In the genomic region with DNA sequence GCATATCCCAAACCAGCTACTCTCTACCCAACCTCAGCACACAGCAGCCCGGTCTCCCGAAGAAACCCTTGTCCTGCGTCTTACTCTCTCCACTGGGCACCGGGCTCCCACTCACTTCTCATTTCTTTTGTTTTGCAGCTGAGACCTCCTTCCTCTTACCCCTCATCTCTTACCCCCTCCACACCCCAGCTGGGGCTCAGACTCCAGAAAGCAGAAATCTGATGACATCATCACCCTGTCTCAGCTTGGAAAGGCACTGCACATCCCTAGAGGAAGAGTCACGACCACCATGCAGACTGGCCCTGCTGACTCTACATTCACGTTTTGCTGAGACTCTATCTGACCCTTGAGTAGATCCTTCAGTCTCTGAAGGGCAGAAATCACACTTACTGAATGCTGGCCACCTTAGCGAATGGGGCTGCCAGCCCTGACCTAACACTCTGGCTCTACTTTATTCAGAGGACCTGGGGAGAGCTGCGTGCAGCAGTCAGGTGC, we compare ENCODE assay signal across 8 mouse cellular contexts. TPM values are rescaled to one million over a fixed set of nuclear protein-coding genes. Genes with fewer than 3 reads are reported as not detected.
DNase-seq lines count a peak whose midpoint lies in the region; ATAC-seq lines count a peak whose summit lies in the region.

No protein-coding gene starts in this region.

- intact Hi-C loops in heart, postnatal 36 days (cut with DNase I): loop anchor here (1.0 to 5.0 kb wide), 4 partner anchors 19 to 198 kb away; a partner anchor contains a TSS

- peak overlapping the region; percentile 57 to 63 for H3K4me3 ChIP-seq in heart, embryonic 14.5 days (ENCODE audit: control insufficient read depth in 1 of 2, insufficient read depth in 1 of 2, low read depth in 1 of 2, low read length in 2 of 2)
- peak overlapping the region; percentile 67 for H3K4me3 ChIP-seq in heart, embryonic 16.5 days (ENCODE audit: low read length)

- no peak; the same call in 1 of the 2 replicates for ATAC-seq in heart, embryonic 14.5 days (ENCODE audit: insufficient number of reproducible peaks, insufficient read depth, low FRiP score, low read depth)
- ATAC-seq in heart, embryonic 16.5 days (replicated peaks; ENCODE audit: extremely low read depth, insufficient read depth, low FRiP score): peak; percentile 14; the same call in 1 of the 2 replicates

- no peaks in the 10 kb centered on the region for H3K27me3 ChIP-seq in heart, embryonic 14.5 days (ENCODE audit: control insufficient read depth, insufficient read depth, low read length)
- no peaks in the 10 kb centered on the region for H3K27me3 ChIP-seq in heart, embryonic 16.5 days (ENCODE audit: control insufficient read depth, insufficient read depth, low read length)

- peaks cover 4% of the 10 kb centered on the region; the same call in 1 of the 2 replicates for H3K9me3 ChIP-seq in heart, embryonic 14.5 days (ENCODE audit: control insufficient read depth, low read length)
- H3K9me3 ChIP-seq in heart, embryonic 16.5 days (replicated peaks; ENCODE audit: control insufficient read depth, low read length): no peaks in the 10 kb centered on the region

- H3K27ac ChIP-seq in heart, embryonic 14.5 days (replicated peaks in 1 of 2; ENCODE audit: control insufficient read depth in 1 of 2, insufficient read depth in 1 of 2, low read depth in 2 of 2, low read length in 2 of 2): peak overlapping the region; percentile 81 to 88
- peak overlapping the region; percentile 91 for H3K27ac ChIP-seq in heart, embryonic 16.5 days (ENCODE audit: low read length)

- H3K4me2 ChIP-seq in heart, embryonic 14.5 days (ENCODE audit: low read length): peak overlapping the region; percentile 75
- H3K4me2 ChIP-seq in heart, embryonic 16.5 days (ENCODE audit: low read depth, low read length): peak overlapping the region; percentile 70

- H3K4me1 ChIP-seq in heart, embryonic 14.5 days (ENCODE audit: control insufficient read depth in 2 of 2, insufficient read depth in 2 of 2, low read length in 2 of 2): peaks cover 17 to 31% of the 10 kb centered on the region in 2 experiments
- H3K4me1 ChIP-seq in heart, embryonic 16.5 days (ENCODE audit: control insufficient read depth, insufficient read depth, low read length): peaks cover 29% of the 10 kb centered on the region

- peak overlapping the region; percentile 81 for H3K9ac ChIP-seq in heart, embryonic 14.5 days (ENCODE audit: low read length)
- peak overlapping the region; percentile 84 for H3K9ac ChIP-seq in heart, embryonic 16.5 days (ENCODE audit: low read length)

- peaks cover 54% of the 10 kb centered on the region for H3K36me3 ChIP-seq in heart, embryonic 14.5 days (ENCODE audit: control insufficient read depth, insufficient read depth, low read length)
- H3K36me3 ChIP-seq in heart, embryonic 16.5 days (ENCODE audit: control insufficient read depth, insufficient read depth): peaks cover 22% of the 10 kb centered on the region

- no peak for DNase-seq in heart, postnatal 36 days
- peak; percentile 42 for DNase-seq in MEL-GATA-1-ER (ENCODE audit: extremely low read depth, low read depth)
- DNase-seq in lung, postnatal 10 days: peak; percentile 27
- DNase-seq in thymus, postnatal 36 days: peak; percentile 22 to 48
- DNase-seq in frontal cortex, postnatal 10 days (ENCODE audit: low spot score in 2 of 2): no peak
- no peak for DNase-seq in spleen, adult 12 weeks (ENCODE audit: low spot score)

- 40% methylated on average over 8 of the region's 8 CpGs for WGBS in heart, embryonic 14.5 days
- WGBS in heart, embryonic 16.5 days: 35% methylated on average over 8 of the region's 8 CpGs

RNA-seq across cellular contexts. Expression of a gene that starts 0.9 kb away (rescaled TPM):
- 3.8 and 4.8 TPM in 2 replicates for polyA plus RNA-seq in heart, embryonic 14.5 days (2014; fragmentation: Nextera tagmentation; extraction: Ambion mirVana)
- total RNA-seq in heart, postnatal 36 days (2021): 1 to 10 TPM; 7.4 to 7.6 TPM
- polyA plus RNA-seq in heart, embryonic 16.5 days (2015; fragmentation: Nextera tagmentation; extraction: Ambion mirVana): 5.3 and 6.5 TPM in 2 replicates

RNA-seq across cellular contexts. Expression of a gene that starts 3.0 kb away (rescaled TPM):
- 63.3 and 66.1 TPM in 2 replicates for polyA plus RNA-seq in heart, embryonic 14.5 days (2014; fragmentation: Nextera tagmentation; extraction: Ambion mirVana)
- total RNA-seq in heart, postnatal 36 days (2021): 10 to 100 TPM; 25.2 to 34.2 TPM
- 79.8 and 89.2 TPM in 2 replicates for polyA plus RNA-seq in heart, embryonic 16.5 days (2015; fragmentation: Nextera tagmentation; extraction: Ambion mirVana)

RNA-seq across cellular contexts. Expression of a gene that starts 8.6 kb away (rescaled TPM):
- 92.3 and 96.6 TPM in 2 replicates for polyA plus RNA-seq in heart, embryonic 14.5 days (2014; fragmentation: Nextera tagmentation; extraction: Ambion mirVana)
- 10 to 100 TPM; 62.9 to 63.4 TPM for total RNA-seq in heart, postnatal 36 days (2021)
- 102 and 106 TPM in 2 replicates for polyA plus RNA-seq in heart, embryonic 16.5 days (2015; fragmentation: Nextera tagmentation; extraction: Ambion mirVana)

RNA-seq across cellular contexts. Expression of a gene that starts 37.9 kb away (rescaled TPM):
- 13.6 and 14.9 TPM in 2 replicates for polyA plus RNA-seq in heart, embryonic 14.5 days (2014; fragmentation: Nextera tagmentation; extraction: Ambion mirVana)
- total RNA-seq in heart, postnatal 36 days (2021): 10 to 100 TPM; 13.2 to 16.2 TPM
- 20.8 and 23.7 TPM in 2 replicates for polyA plus RNA-seq in heart, embryonic 16.5 days (2015; fragmentation: Nextera tagmentation; extraction: Ambion mirVana)

RNA-seq across cellular contexts. Expression of a gene that starts 43.2 kb away (rescaled TPM):
- polyA plus RNA-seq in heart, embryonic 14.5 days (2014; fragmentation: Nextera tagmentation; extraction: Ambion mirVana): 139 and 141 TPM in 2 replicates
- total RNA-seq in heart, postnatal 36 days (2021): 100 to 1,000 TPM in 1 of 2 experiments, 10 to 100 TPM in 1; 97.0 to 106 TPM
- 143 and 153 TPM in 2 replicates for polyA plus RNA-seq in heart, embryonic 16.5 days (2015; fragmentation: Nextera tagmentation; extraction: Ambion mirVana)

Comparison
In these comparisons a context has a peak if more than half of its experiments do, and no peak if none do; other contexts are left out.
1. DNase-seq: peak in MEL-GATA-1-ER (single experiment), lung, postnatal 10 days (single experiment) and thymus, postnatal 36 days (2 of 2); none in heart, postnatal 36 days (0 of 2), frontal cortex, postnatal 10 days (0 of 2) and spleen, adult 12 weeks (single experiment).